Mouse (Mus musculus): ENCODE data around the gene Gm19965. TPM values are rescaled to one million over a fixed set of nuclear protein-coding genes. Genes with fewer than 3 reads are reported as not detected.

Gene Gm19965
- total RNA-seq (2014; fragmentation: Nextera tagmentation) (not detected in 2 replicates), total RNA-seq (2017) (not detected in 2 replicates)

DNA sequence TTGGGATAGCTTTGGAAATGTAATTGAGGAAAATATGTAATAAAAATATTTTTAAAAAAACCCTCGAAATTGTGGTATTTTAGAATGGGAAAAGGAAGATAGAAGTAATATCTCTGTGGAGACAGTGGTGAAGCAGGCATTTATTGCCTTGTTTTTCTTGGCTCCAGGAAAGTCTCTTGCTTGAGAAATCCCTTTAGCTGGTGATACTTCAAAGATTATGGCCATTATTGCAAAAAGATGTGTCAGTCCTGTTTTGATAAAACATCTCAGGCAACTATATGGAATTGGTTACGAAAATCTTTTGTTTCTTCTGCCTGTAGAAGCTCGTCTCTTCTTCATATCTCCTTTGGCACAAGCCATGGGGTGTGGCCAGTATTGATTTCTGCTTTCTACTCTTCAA, at the start of gene Gm19965:
TSS of gene Gm19965 (plus strand) at position 301 of the 400 bp plus-strand sequence.
- ATAC-seq (replicated peaks; ENCODE audit: poor library complexity, severe bottlenecking), result no peak

DNA sequence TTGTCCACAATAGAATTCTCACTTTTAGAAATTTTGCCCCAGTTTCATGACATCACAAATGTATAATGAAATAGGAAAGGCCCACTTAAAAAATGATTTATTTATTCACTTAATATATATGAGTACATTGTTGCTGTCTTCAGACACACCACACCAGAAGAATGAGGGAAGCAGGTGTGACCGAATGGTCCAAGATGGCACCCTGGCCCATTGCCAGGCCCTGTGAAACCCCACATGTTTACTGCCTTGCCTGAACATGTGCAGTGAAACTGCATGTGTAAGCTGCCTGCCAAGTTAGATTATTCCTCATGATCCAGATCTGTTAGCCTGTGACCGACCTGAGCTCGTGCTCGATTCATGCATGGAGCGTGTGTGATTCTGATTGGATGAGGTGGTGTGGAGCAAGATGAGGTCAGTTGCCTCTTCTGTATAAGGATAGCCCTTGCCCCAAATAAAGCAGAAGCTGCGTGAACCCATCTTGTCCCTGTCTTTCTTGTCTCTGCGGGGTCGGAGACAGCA, 20.3 kb upstream of the Gm19965 start:
- ATAC-seq (replicated peaks; ENCODE audit: poor library complexity, severe bottlenecking), result no peak

Measured in granulocyte monocyte progenitor cell, adult 5-6 weeks (primary cell).